Mouse (Mus musculus): ENCODE data around the gene Irgm2.

- TF ChIP-seq CTCF (IDR thresholded peaks at IDR 0.05) = no peak
- no peak for TF ChIP-seq EP300 (IDR thresholded peaks at IDR 0.05)
Observed at GRCm38 (mm10) chr11:58193326-58193725, 6.1 kb upstream of the Irgm2 start.
